Mouse (Mus musculus) 416B (cell line): ENCODE measurements around the gene Tent4b.
A peak's percentile ranks its signal among the peaks of the same experiment; 100 is the strongest.
"Not testable (repeated sequence)": the region's sequence is repeated elsewhere in the genome, so short reads cannot be mapped to it uniquely, and the experiment has no call there.

ENCODE experiments used
- DNase-seq: peaks from one replicate; pipeline ENCODE4 v3.0.0; 2011; ENCODE audit warnings: low read depth

Gene Tent4b

GRCm38 (mm10) chr8:88198945-88199571 lies at the start of gene Tent4b:
Gene Tent4b, plus strand, starts transcription at chr8:88199213.
- DNase-seq, result peak; percentile 85

GRCm38 (mm10) chr8:88150910-88151371 lies 48.1 kb upstream of the Tent4b start:
- DNase-seq, result no peak

- no peak for DNase-seq
These were observed 38.6 kb upstream of the Tent4b start for GRCm38 (mm10) chr8:88160237-88160995.

GRCm38 (mm10) chr8:88161439-88161838 lies 37.6 kb upstream of the Tent4b start:
- DNase-seq, result peak; percentile 78

GRCm38 (mm10) chr8:88175264-88175663 lies 23.7 kb upstream of the Tent4b start:
- peak; percentile 57 for DNase-seq

- DNase-seq, result peak; percentile 82
These were observed 21.7 kb upstream of the Tent4b start for GRCm38 (mm10) chr8:88177291-88177690.

GRCm38 (mm10) chr8:88183121-88183520 lies 15.9 kb upstream of the Tent4b start:
- no peak for DNase-seq

- no peak for DNase-seq
These were observed 14.1 kb upstream of the Tent4b start for GRCm38 (mm10) chr8:88184914-88185313.

GRCm38 (mm10) chr8:88185716-88186115 lies 13.3 kb upstream of the Tent4b start:
- no peak for DNase-seq

GRCm38 (mm10) chr8:88197328-88197727 lies 1.7 kb upstream of the Tent4b start:
- no peak for DNase-seq

- peak; percentile 55 for DNase-seq
These were observed 465 bp upstream of the Tent4b start for GRCm38 (mm10) chr8:88198551-88198944.

- DNase-seq, result no peak
These were observed 938 bp downstream of the Tent4b start for GRCm38 (mm10) chr8:88199700-88200601.

- no peak for DNase-seq
These were observed 1.9 kb downstream of the Tent4b start for GRCm38 (mm10) chr8:88200724-88201495.

- no peak for DNase-seq
These were observed 2.6 kb downstream of the Tent4b start for GRCm38 (mm10) chr8:88201641-88202040.

- no peak for DNase-seq
These were observed 7.0 kb downstream of the Tent4b start for GRCm38 (mm10) chr8:88206016-88206415.

GRCm38 (mm10) chr8:88207121-88207821 lies 8.3 kb downstream of the Tent4b start:
- DNase-seq, result peak; percentile 62

- DNase-seq, result not testable (repeated sequence)
These were observed 11.2 kb downstream of the Tent4b start for GRCm38 (mm10) chr8:88209930-88210827.

GRCm38 (mm10) chr8:88221353-88221752 lies 22.3 kb downstream of the Tent4b start:
- DNase-seq, result peak; percentile 35

GRCm38 (mm10) chr8:88225358-88225757 lies 26.3 kb downstream of the Tent4b start:
- DNase-seq, result no peak

GRCm38 (mm10) chr8:88227851-88228250 lies 28.8 kb downstream of the Tent4b start:
- no peak for DNase-seq
